Mouse (Mus musculus) kidney, postnatal 36 days (tissue): ENCODE results near the gene Tmem14a.
A peak's percentile ranks its signal among the peaks of the same experiment; 100 is the strongest.
"Not testable (repeated sequence)": the region's sequence is repeated elsewhere in the genome, so short reads cannot be mapped to it uniquely, and the experiment has no call there.

Source experiments
- DNase-seq, 2 experiments: peaks; one replicate each; pipeline ENCODE4 v3.0.0; 2021 to 2022; ENCODE audit warnings: mixed read lengths in 2 of 2

The Tmem14a gene

GRCm38 (mm10) chr1:21218489-21218919 is at the start of gene Tmem14a:
Gene Tmem14a, plus strand, starts transcription at chr1:21218575.
- peak; percentile 90 to 95 for DNase-seq

DNA sequence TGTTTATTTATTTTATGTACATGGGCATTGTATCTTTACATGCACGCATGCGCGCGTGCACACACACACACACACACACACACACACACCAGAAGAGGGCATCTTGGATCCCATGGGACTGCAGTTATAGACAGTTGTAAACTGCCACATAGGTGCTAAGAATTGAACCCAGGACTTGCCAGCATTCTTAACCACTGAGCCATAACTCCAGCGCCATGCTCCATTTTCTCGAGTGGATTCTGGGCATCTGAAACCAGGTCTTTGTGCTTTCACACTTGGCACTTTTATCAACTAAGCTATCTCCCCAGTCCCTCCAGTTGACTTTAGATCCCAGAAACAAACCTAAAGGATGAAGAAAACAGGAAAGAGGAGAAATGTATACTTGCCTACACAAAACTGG is 33.2 kb upstream of the Tmem14a start:
- DNase-seq, result no peak

DNA sequence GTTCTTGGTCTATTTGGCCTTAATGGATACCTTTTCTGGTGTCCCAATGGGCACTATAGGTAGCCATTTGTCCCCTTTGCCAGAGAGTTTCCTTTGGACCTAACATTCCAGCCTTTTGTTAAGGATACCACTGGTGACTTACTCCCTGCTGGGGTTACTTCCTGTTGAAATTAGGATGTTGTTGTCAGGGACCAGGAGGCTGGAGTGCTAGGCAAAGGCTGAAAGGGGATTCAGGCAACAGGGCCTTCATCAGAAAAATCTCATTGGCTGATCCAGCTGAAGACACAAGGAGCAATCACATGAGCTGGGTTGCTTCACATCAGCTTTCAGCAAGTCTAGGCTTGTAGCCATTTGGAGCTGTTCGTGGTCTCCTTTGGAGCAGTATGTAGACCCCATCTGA is 12.1 kb upstream of the Tmem14a start:
- DNase-seq, result no peak

DNA sequence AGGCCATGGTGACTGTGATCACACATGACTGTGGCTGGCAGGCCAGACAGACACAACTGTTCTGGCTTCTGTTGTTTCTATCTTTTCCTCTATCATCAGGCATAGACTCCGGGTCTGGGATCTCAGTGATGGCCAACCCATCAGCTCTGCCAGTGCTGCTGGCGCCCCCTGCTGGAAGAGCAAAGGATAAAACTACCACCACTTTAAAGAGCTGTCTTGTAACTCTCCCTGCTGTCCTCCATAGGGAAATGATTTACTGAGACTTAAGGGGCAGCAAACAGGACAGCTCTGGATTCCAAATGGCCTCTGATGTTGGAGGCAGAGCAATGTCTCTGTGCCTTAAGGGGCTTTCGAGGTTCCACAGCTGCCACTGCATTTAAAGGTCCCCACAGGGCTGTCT is 4.8 kb upstream of the Tmem14a start:
- DNase-seq, result not testable (repeated sequence)

GRCm38 (mm10) chr1:21213991-21214692 is 4.2 kb upstream of the Tmem14a start:
- not testable (repeated sequence) for DNase-seq

GRCm38 (mm10) chr1:21227756-21228395 is 9.5 kb downstream of the Tmem14a start:
- DNase-seq, result no peak

GRCm38 (mm10) chr1:21228740-21229722 is 10.7 kb downstream of the Tmem14a start:
- not testable (repeated sequence) for DNase-seq

DNA sequence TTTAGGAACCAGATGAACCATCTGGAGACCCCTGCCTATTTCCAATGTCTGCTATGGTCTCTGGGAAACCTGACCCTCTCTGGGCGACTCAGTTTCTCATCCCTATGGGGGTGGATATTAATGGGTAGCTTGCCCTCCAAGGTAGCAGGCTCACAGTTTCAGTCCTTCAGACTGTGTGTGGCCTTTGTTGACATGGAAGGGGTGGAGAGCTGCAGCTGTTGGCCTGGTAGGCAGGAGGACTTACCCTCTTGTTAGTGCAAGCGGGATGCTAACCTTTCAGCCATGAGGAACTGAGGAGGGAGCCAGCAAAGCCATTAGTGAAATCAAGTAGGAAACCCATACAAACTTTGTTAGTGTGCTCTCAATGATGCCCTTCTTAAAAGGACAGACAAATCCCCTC is 12.0 kb downstream of the Tmem14a start:
- DNase-seq, result no peak

DNA sequence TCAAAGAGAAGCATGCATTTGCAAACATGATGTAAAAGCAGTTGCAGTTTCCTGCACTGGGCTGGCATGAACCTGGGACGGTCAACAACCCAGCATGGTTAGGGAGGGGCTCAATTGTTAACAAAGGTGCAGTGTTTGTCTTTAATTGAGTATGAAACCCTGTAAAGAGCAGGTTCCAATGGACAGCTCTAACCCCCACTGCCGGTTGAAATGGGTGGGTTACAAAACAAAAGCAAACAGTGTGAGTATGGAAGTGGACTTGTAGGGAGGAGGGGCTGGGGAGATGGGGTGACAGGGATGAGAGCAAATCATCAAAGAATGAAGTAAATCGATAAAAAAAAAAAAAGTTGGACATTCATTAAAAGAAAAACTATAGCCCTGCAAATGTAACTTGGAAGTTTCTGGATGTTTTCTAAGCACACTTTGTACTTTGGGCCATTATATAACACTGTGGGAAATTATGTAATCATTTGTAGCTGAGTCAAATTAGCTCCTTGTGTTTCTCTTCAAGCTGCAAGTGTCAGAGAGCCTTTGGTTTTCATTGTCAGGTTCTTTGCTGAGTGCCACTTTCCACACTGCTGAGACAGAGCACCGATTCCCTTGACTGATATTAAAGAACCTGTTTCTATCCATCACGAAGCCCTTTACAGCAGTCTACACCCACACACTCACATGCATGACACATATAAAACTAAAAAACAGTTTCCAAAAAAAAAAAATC is 13.5 kb downstream of the Tmem14a start:
- DNase-seq, result peak; percentile 17 to 72

GRCm38 (mm10) chr1:21232516-21232915 is 14.1 kb downstream of the Tmem14a start:
- DNase-seq, result peak in 1 of 2 experiments; percentile 14

GRCm38 (mm10) chr1:21235359-21235758 is 17.0 kb downstream of the Tmem14a start:
- no peak for DNase-seq

- DNase-seq, result peak; percentile 21 to 78
These were observed 21.8 kb downstream of the Tmem14a start, which contains the start of gene Gsta3 for GRCm38 (mm10) chr1:21239911-21240898. Gene Gsta3, plus strand, starts transcription at chr1:21240589.

DNA sequence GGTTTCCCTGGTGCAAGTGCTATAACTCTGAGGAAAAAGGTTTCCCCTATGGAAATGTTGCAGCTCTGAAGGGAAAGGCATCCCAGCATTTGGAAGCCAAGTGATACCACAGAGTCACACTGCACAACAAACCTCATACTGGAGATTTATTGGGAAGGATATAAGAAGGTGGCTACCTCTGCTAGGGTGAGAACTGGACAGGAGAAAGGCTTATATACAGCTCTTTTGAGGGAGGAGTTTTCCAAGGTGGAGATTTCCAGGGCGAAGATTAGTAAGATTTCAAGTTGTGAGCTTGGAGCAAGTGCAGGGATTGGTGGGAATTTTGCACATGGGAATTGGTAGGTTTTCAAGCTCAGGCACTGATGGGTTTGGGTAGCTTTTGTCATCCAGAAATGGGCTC is 22.7 kb downstream of the Tmem14a start:
- DNase-seq, result no peak

- no peak for DNase-seq
These were observed 26.1 kb downstream of the Tmem14a start for GRCm38 (mm10) chr1:21244290-21244960.

- no peak for DNase-seq
These were observed 27.8 kb downstream of the Tmem14a start for GRCm38 (mm10) chr1:21246136-21246535.

DNA sequence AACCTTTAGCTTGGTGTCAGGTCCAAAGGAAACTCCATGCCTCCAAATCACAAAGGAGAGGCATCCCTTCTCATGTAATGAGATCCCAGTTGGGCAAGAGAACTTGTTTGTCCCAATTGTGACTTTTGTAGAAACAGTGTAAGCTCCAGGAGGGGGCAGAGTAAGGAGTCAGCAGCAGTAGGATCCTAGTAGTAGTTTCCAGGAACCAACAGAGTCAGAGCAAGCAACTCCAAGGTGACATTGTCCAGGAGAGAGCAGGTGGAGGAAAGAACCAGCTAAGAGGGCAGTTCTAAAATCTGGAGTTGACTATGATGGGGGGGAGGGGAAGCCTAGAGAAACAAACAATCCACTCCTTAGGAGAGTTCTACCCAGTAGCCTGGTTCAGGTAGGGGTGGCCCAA is 29.5 kb downstream of the Tmem14a start:
- DNase-seq, result no peak

- no peak for DNase-seq
These were observed 30.4 kb downstream of the Tmem14a start for GRCm38 (mm10) chr1:21248560-21249390.

DNA sequence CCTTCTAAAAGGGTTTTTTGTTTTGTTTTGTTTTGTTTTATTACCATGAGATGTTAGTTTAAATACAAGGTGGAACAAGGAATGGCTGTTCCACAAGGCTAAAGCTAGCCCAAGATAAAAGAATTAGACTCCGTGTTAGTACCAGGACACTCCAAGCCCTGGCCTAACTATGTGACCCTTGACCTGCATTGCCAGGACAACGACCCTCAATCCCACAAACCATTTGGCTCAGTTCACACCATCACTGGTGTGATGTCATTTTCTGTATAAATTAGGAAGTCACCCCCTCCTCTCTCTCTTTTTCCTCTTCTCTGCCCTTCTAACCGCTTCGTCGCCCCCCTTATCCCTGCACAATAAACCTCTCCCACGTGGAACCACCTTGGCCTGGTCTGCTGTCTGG is 33.3 kb downstream of the Tmem14a start:
- no peak for DNase-seq

DNA sequence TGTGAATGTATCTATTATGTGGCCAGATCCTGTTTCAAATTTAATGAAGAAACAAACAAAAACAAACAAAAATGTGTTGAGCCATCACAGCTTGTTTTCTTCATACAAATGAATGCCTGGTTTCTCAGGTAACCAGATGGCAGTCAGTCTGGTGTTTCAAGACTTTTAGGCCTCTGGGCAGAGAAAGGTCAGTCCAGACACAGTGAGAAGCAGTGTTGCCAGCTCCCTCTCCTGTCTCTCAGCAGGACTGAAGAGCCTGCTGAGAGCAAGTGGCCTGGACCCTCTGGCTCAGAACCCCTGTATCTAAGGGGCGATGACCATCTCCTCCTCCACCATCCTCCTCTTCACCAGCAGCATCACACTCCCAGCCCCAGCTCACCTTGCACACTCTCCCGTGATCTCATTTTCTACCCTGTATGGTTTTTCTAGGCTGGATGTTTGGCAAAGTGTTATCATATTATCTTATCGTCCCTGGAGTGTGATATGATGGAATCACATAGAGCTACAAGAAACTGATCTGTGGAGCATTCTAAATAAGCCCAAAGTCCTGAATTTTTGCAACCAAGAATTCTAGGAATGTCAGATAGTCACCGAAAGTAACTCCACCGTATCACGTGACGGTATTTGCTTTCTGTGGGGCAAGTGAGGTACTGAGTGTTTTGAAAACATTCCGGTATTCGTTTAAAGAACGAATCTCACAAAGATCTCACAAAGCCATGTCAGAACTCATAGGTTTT is 34.4 kb downstream of the Tmem14a start:
- peak; percentile 9 to 31 for DNase-seq
